Mouse (Mus musculus) layer of hippocampus, adult 2 months (tissue): ENCODE results near the gene Strc. TPM values are rescaled to one million over a fixed set of nuclear protein-coding genes. Genes with fewer than 3 reads are reported as not detected.

Experiments used
- DNase-seq, 2 experiments: peaks; one replicate each; pipeline ENCODE4 v3.0.0; 2022; ENCODE audit warnings: low spot score in 2 of 2
- H3K27ac ChIP-seq: fragments of 200-600 bp; 2 replicates; pipeline ENCODE4 v1.8.1; 2022
- H3K4me3 ChIP-seq: fragments of 200-600 bp; 2 replicates; pipeline ENCODE4 v1.8.1; 2022; ENCODE audit warnings: mild to moderate bottlenecking
- CTCF ChIP-seq: fragments of 200-600 bp; conservative IDR thresholded peaks from 2 replicates; pipeline ENCODE4 v1.8.1; 2022; ENCODE audit warnings: antibody characterized with exemption, mild to moderate bottlenecking, moderate library complexity
- total RNA-seq, 2 experiments: library from RNA; stranded (reverse); gene quantifications; 2 replicates each; pipeline ENCODE4 v1.2.3; 2021

Strc gene
- total RNA-seq, 2 experiments from 2014 or later: 0.46 to 0.69 TPM

GRCm38 (mm10) chr2:121329492-121329891 is 57.5 kb downstream of the Strc start:
- Histone ChIP-seq H3K4me3 (no peak overlapping the region), H3K27ac (no peak overlapping the region)
- DNase-seq: no peak
- TF ChIP-seq CTCF: no peak

GRCm38 (mm10) chr2:121323693-121324470 is 63.1 kb downstream of the Strc start:
- H3K4me3 ChIP-seq: no peak overlapping the region
- no peak overlapping the region for H3K27ac ChIP-seq
- no peak for DNase-seq
- TF ChIP-seq CTCF: no peak

GRCm38 (mm10) chr2:121323041-121323440 is 63.9 kb downstream of the Strc start:
- no peak overlapping the region for H3K27ac ChIP-seq
- no peak overlapping the region for H3K4me3 ChIP-seq
- TF ChIP-seq CTCF: no peak
- no peak for DNase-seq

- no peak overlapping the region for H3K4me3 ChIP-seq
- no peak overlapping the region for H3K27ac ChIP-seq
- DNase-seq: no peak
- no peak for TF ChIP-seq CTCF
These were observed 70.7 kb downstream of the Strc start for GRCm38 (mm10) chr2:121316278-121316677.

Other genes with a start within 250 kb of the Strc start
- gene Adal, start 246.7 kb downstream of the Strc start, total RNA-seq: 10 to 100 TPM; 17.6 to 17.9 TPM
- gene Lcmt2, start 246.5 kb downstream of the Strc start, total RNA-seq: 1 to 10 TPM; 8.3 to 9.6 TPM
- 10 to 100 TPM; 39.0 to 42.3 TPM for gene Tubgcp4, start 216.5 kb downstream of the Strc start, total RNA-seq
- gene Zscan29, start 216.0 kb downstream of the Strc start, total RNA-seq: 1 to 10 TPM; 5.0 to 6.6 TPM
- 100 to 1,000 TPM; 148 to 162 TPM for gene Trp53bp1, start 115.8 kb downstream of the Strc start, total RNA-seq
- 100 to 1,000 TPM; 622 to 629 TPM for gene Map1a, start 97.6 kb downstream of the Strc start, total RNA-seq
- gene Ppip5k1, start 31.8 kb downstream of the Strc start, total RNA-seq: 100 to 1,000 TPM; 106 to 110 TPM
- 100 to 1,000 TPM; 360 to 396 TPM for gene Ckmt1, start 29.5 kb downstream of the Strc start, total RNA-seq
- gene Pdia3, start 26.6 kb upstream of the Strc start, total RNA-seq: 100 to 1,000 TPM; 170 to 193 TPM
- gene Catsper2, start 26.6 kb upstream of the Strc start, total RNA-seq: 1 to 10 TPM; 5.3 TPM
- not detected for gene Ell3, start 57.1 kb upstream of the Strc start, total RNA-seq
- 100 to 1,000 TPM; 146 to 155 TPM for gene Serf2, start 62.0 kb upstream of the Strc start, total RNA-seq
- gene Hypk, start 66.1 kb upstream of the Strc start, total RNA-seq: 10 to 100 TPM; 17.6 to 18.2 TPM
- under 1 TPM; 0.47 to 0.82 TPM for gene Serinc4, start 69.6 kb upstream of the Strc start, total RNA-seq
- 10 to 100 TPM; 45.3 to 47.2 TPM for gene Mfap1b, start 86.9 kb upstream of the Strc start, total RNA-seq
- gene Mfap1a, start 119.5 kb upstream of the Strc start, total RNA-seq: 10 to 100 TPM; 31.4 to 34.0 TPM
- 1 to 10 TPM; 2.6 to 2.8 TPM for gene Wdr76, start 119.6 kb upstream of the Strc start, total RNA-seq